Mouse (Mus musculus): ENCODE results near the gene Msln. TPM values are rescaled to one million over a fixed set of nuclear protein-coding genes. Genes with fewer than 3 reads are reported as not detected.

Msln gene
- polyA plus RNA-seq, 1 experiment from 2014 or later: 70.6 TPM

DNA sequence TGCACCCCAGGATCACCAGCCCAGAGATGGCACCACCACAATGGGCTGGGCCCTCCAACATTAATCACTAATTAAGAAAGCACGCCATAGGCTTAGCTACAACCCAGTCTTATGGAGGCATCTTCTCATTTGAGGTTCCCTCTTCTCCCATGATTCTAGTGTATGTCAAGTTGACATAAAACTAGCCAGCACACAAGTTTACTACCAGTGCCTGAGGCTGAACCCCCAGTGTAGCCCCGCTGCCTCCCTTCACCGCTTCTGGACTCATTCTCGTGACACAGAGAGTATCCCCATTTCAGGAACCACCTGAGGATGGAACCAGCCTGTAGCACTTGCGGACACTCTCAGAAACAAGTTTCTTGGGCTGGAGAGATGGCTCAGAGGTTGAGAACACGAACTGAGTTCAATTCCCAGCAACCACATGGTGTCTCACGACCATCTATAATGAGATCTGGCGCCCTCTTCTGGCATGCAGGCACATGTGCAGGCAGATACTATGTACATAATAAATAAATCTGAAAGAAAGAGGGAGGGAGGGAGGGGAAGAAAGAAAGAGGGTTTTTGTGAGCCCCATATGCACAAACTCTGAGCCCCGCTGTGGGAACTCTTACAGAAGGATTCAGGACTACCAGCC lies 53.2 kb downstream of the Msln start:
- H3K9ac ChIP-seq (ENCODE audit: low read length): no peak overlapping the region
- no peak overlapping the region for H3K27ac ChIP-seq (replicated peaks)
- H3K4me2 ChIP-seq (replicated peaks; ENCODE audit: low read depth): no peak overlapping the region
- H3K36me3 ChIP-seq (ENCODE audit: control insufficient read depth, insufficient read depth, low read length): no peaks in the 10 kb centered on the region
- H3K27me3 ChIP-seq (ENCODE audit: control insufficient read depth, insufficient read depth, low read length): no peaks in the 10 kb centered on the region
- no peaks in the 10 kb centered on the region for H3K4me1 ChIP-seq (replicated peaks; ENCODE audit: control insufficient read depth, insufficient read depth)
- no peaks in the 10 kb centered on the region for H3K9me3 ChIP-seq (ENCODE audit: control insufficient read depth, low read length)
- 56% methylated on average over 9 of the region's 9 CpGs for WGBS
- H3K4me3 ChIP-seq (ENCODE audit: low read depth, low read length): no peak overlapping the region
- TF ChIP-seq EP300 (optimal IDR thresholded peaks at IDR 0.05) (no peak), CTCF (IDR thresholded peaks at IDR 0.05; ENCODE audit: low read depth) (peak; percentile 55)
- DNase-seq (ENCODE audit: low spot score) (no peak), ATAC-seq (ENCODE audit: low FRiP score, low TSS enrichment) (no peak)

Small RNAs within 50 kb of the gene (microRNA-seq; reads per million reads assigned to microRNA genes)
- gene Gm25083 (not detected), gene Mir6966 (not detected)

Other genes starting within 250 kb of the Msln start
- gene Sox8, start 183.7 kb downstream of the Msln start, polyA plus RNA-seq (2015; fragmentation: Nextera tagmentation; extraction: Ambion mirVana): 1.4 and 1.6 TPM in 2 replicates
- gene Lmf1, start 175.3 kb downstream of the Msln start, polyA plus RNA-seq (2015; fragmentation: Nextera tagmentation; extraction: Ambion mirVana): 16.3 and 17.7 TPM in 2 replicates
- gene Gng13, start 37.2 kb downstream of the Msln start, polyA plus RNA-seq (2015; fragmentation: Nextera tagmentation; extraction: Ambion mirVana): 1.4 and 1.7 TPM in 2 replicates
- gene Chtf18, start 27.0 kb downstream of the Msln start, polyA plus RNA-seq (2015; fragmentation: Nextera tagmentation; extraction: Ambion mirVana): 4.2 and 5.4 TPM in 2 replicates
- gene Rpusd1, start 26.7 kb downstream of the Msln start, polyA plus RNA-seq (2015; fragmentation: Nextera tagmentation; extraction: Ambion mirVana): 10.3 and 10.5 TPM in 2 replicates
- gene Mslnl, start 18.3 kb downstream of the Msln start, polyA plus RNA-seq (2015; fragmentation: Nextera tagmentation; extraction: Ambion mirVana): 0.05 and 0.10 TPM in 2 replicates
- 19.1 and 20.9 TPM in 2 replicates for gene Narfl, start 19.4 kb upstream of the Msln start, polyA plus RNA-seq (2015; fragmentation: Nextera tagmentation; extraction: Ambion mirVana)
- gene Haghl, start 31.3 kb upstream of the Msln start, polyA plus RNA-seq (2015; fragmentation: Nextera tagmentation; extraction: Ambion mirVana): 37.5 and 40.2 TPM in 2 replicates
- gene Ccdc78, start 32.2 kb upstream of the Msln start, polyA plus RNA-seq (2015; fragmentation: Nextera tagmentation; extraction: Ambion mirVana): 0.23 and 0.24 TPM in 2 replicates
- 91.0 and 94.7 TPM in 2 replicates for gene Fam173a, start 38.5 kb upstream of the Msln start, polyA plus RNA-seq (2015; fragmentation: Nextera tagmentation; extraction: Ambion mirVana)
- 0.65 TPM in 1 of 2 replicates, not detected in the other for gene AC134908.4, start 41.3 kb upstream of the Msln start, polyA plus RNA-seq (2015; fragmentation: Nextera tagmentation; extraction: Ambion mirVana)
- 18.7 and 19.0 TPM in 2 replicates for gene Metrn, start 42.8 kb upstream of the Msln start, polyA plus RNA-seq (2015; fragmentation: Nextera tagmentation; extraction: Ambion mirVana)
- 1.3 and 1.9 TPM in 2 replicates for gene Fbxl16, start 54.7 kb upstream of the Msln start, polyA plus RNA-seq (2015; fragmentation: Nextera tagmentation; extraction: Ambion mirVana)
- 10.8 and 12.5 TPM in 2 replicates for gene Wdr24, start 69.2 kb upstream of the Msln start, polyA plus RNA-seq (2015; fragmentation: Nextera tagmentation; extraction: Ambion mirVana)
- gene Jmjd8, start 74.5 kb upstream of the Msln start, polyA plus RNA-seq (2015; fragmentation: Nextera tagmentation; extraction: Ambion mirVana): 29.7 and 31.5 TPM in 2 replicates
- 215 and 224 TPM in 2 replicates for gene Stub1, start 79.0 kb upstream of the Msln start, polyA plus RNA-seq (2015; fragmentation: Nextera tagmentation; extraction: Ambion mirVana)
- 3.1 and 4.3 TPM in 2 replicates for gene Rhbdl1, start 82.9 kb upstream of the Msln start, polyA plus RNA-seq (2015; fragmentation: Nextera tagmentation; extraction: Ambion mirVana)
- 1.8 and 2.3 TPM in 2 replicates for gene Gm20683, start 87.4 kb upstream of the Msln start, polyA plus RNA-seq (2015; fragmentation: Nextera tagmentation; extraction: Ambion mirVana)
- gene Rhot2, start 90.5 kb upstream of the Msln start, polyA plus RNA-seq (2015; fragmentation: Nextera tagmentation; extraction: Ambion mirVana): 10.7 and 13.2 TPM in 2 replicates
- 4.1 and 4.2 TPM in 2 replicates for gene Wdr90, start 107.1 kb upstream of the Msln start, polyA plus RNA-seq (2015; fragmentation: Nextera tagmentation; extraction: Ambion mirVana)
- gene Mcrip2, start 114.4 kb upstream of the Msln start, polyA plus RNA-seq (2015; fragmentation: Nextera tagmentation; extraction: Ambion mirVana): 52.4 and 59.9 TPM in 2 replicates
- gene Mettl26, start 120.7 kb upstream of the Msln start, polyA plus RNA-seq (2015; fragmentation: Nextera tagmentation; extraction: Ambion mirVana): 52.9 and 54.1 TPM in 2 replicates
- 0.35 and 0.38 TPM in 2 replicates for gene Wfikkn1, start 126.5 kb upstream of the Msln start, polyA plus RNA-seq (2015; fragmentation: Nextera tagmentation; extraction: Ambion mirVana)
- gene Rab40c, start 165.3 kb upstream of the Msln start, polyA plus RNA-seq (2015; fragmentation: Nextera tagmentation; extraction: Ambion mirVana): 20.2 TPM in 2 replicates
- gene Pigq, start 190.6 kb upstream of the Msln start, polyA plus RNA-seq (2015; fragmentation: Nextera tagmentation; extraction: Ambion mirVana): 25.4 and 29.9 TPM in 2 replicates
- gene Nhlrc4, start 190.6 kb upstream of the Msln start, polyA plus RNA-seq (2015; fragmentation: Nextera tagmentation; extraction: Ambion mirVana): not detected in 2 replicates
- 0.06 TPM in 1 of 2 replicates, not detected in the other for gene A930017K11Rik, start 198.2 kb upstream of the Msln start, polyA plus RNA-seq (2015; fragmentation: Nextera tagmentation; extraction: Ambion mirVana)
- gene Capn15, start 231.4 kb upstream of the Msln start, polyA plus RNA-seq (2015; fragmentation: Nextera tagmentation; extraction: Ambion mirVana): 12.5 and 13.7 TPM in 2 replicates